Mouse (Mus musculus): ENCODE results near the gene Erc2. TPM values are rescaled to one million over a fixed set of nuclear protein-coding genes. Genes with fewer than 3 reads are reported as not detected.
A peak's percentile ranks its signal among the peaks of the same experiment; 100 is the strongest.

The Erc2 gene
- total and polyA plus RNA-seq, 2 experiments from 2014 or later, result 94.0 to 119 TPM

DNA sequence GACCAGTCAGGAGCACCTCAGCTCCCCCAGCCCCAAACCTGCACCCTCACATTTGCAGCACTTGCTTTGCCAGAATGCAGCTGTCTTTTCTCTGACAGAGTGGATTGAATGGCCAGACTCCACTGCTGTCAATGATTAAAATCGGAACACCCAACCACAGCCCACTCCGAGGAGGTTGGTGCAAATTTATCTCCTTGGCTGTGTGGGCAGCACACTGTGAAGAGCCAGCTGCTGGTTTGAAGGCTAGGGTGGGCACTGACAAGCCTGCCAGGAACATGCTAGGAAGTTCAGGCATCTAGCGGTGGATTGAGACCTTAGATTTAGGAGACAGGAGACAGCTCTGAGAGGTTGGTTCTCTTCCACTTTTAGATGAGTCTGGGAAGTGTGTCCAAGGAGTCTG lies 14.8 kb upstream of the Erc2 start:
- H3K27me3 ChIP-seq (ENCODE audit: insufficient read depth, low read length), result no peaks in the 10 kb centered on the region
- no peak for DNase-seq (ENCODE audit: low spot score)
- H3K4me3 ChIP-seq (ENCODE audit: low read depth, low read length), result no peak overlapping the region
- no peak for ATAC-seq (ENCODE audit: low FRiP score)
- H3K9me3 ChIP-seq (ENCODE audit: low read length), result no peaks in the 10 kb centered on the region
- H3K27ac ChIP-seq (ENCODE audit: low read depth, low read length), result no peak overlapping the region
- H3K36me3 ChIP-seq (ENCODE audit: insufficient read depth, low read length), result no peaks in the 10 kb centered on the region
- H3K9ac ChIP-seq (replicated peaks; ENCODE audit: low read length, poor library complexity, severe bottlenecking), result no peak overlapping the region
- no peak for TF ChIP-seq CTCF (IDR thresholded peaks at IDR 0.05)
- H3K4me1 ChIP-seq (ENCODE audit: insufficient read depth, low read length), result no peaks in the 10 kb centered on the region
- no peak overlapping the region for H3K4me2 ChIP-seq (ENCODE audit: low read depth, low read length, poor library complexity, severe bottlenecking)
- WGBS, result 88% methylated on average over 3 of the region's 3 CpGs

DNA sequence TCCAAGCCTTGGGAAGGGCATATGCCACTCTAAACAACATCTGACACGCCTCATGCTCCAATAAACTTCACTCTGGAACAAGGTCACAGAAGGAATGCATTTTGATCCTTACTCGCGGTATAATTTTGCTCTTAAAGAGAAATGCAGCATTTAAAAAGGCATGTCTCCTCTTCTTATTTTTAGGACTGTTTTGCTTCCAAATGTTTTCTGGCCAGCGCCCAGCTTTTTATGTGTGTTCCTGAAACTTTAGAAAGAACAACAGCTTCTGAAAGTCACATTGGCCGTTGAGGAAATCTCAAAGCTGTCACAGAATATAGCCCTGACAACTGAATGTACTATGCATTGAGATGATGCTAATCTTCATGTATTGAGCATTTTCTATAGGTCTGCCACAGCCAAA lies 8.5 kb upstream of the Erc2 start:
- ATAC-seq (ENCODE audit: low FRiP score), result no peak

DNA sequence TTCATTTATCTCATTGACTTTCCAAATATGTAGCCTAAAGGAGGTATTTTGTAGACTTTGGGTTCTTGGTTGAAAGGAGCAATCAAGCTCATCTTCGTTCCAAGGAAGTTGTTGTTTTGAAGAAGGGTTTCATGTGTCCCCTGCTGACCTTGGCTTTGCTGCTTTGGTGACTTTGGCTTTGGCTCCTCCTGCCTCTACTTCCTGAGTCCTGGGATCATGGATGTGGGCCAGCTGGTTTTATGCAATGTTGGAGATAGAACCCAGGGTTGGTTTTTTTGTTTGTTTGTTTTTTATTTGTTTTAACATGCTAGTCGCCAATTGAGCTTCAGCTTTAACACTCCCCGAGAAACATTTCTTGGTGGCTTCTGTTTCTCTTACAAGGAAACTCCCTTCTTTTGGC lies 4.9 kb upstream of the Erc2 start:
- ATAC-seq (ENCODE audit: low FRiP score) (no peak), DNase-seq (ENCODE audit: low spot score) (no peak)
- H3K27me3 ChIP-seq (ENCODE audit: insufficient read depth, low read length), result no peaks in the 10 kb centered on the region
- no peaks in the 10 kb centered on the region for H3K9me3 ChIP-seq (ENCODE audit: low read length)
- H3K4me3 ChIP-seq (ENCODE audit: low read depth, low read length), result no peak overlapping the region
- H3K36me3 ChIP-seq (ENCODE audit: insufficient read depth, low read length), result no peaks in the 10 kb centered on the region
- no peak for TF ChIP-seq CTCF (IDR thresholded peaks at IDR 0.05)
- H3K4me1 ChIP-seq (ENCODE audit: insufficient read depth, low read length), result no peaks in the 10 kb centered on the region
- H3K27ac ChIP-seq (ENCODE audit: low read depth, low read length), result no peak overlapping the region
- no peak overlapping the region for H3K9ac ChIP-seq (replicated peaks; ENCODE audit: low read length, poor library complexity, severe bottlenecking)
- no peak overlapping the region for H3K4me2 ChIP-seq (ENCODE audit: low read depth, low read length, poor library complexity, severe bottlenecking)
- 84% methylated on average over 3 of the region's 3 CpGs for WGBS

More for the DNA sequence above, 8.5 kb upstream of the Erc2 start:
- no peak overlapping the region for H3K27ac ChIP-seq (ENCODE audit: low read depth, low read length)
- H3K27me3 ChIP-seq (ENCODE audit: insufficient read depth, low read length), result no peaks in the 10 kb centered on the region
- no peak for TF ChIP-seq CTCF (IDR thresholded peaks at IDR 0.05)
- no peak overlapping the region for H3K4me3 ChIP-seq (ENCODE audit: low read depth, low read length)
- 80% methylated on average over 5 of the region's 5 CpGs for WGBS
- H3K36me3 ChIP-seq (ENCODE audit: insufficient read depth, low read length), result no peaks in the 10 kb centered on the region
- no peak for DNase-seq (ENCODE audit: low spot score)
- H3K9ac ChIP-seq (replicated peaks; ENCODE audit: low read length, poor library complexity, severe bottlenecking), result no peak overlapping the region
- H3K4me2 ChIP-seq (ENCODE audit: low read depth, low read length, poor library complexity, severe bottlenecking), result no peak overlapping the region
- H3K4me1 ChIP-seq (ENCODE audit: insufficient read depth, low read length), result no peaks in the 10 kb centered on the region
- no peaks in the 10 kb centered on the region for H3K9me3 ChIP-seq (ENCODE audit: low read length)

DNA sequence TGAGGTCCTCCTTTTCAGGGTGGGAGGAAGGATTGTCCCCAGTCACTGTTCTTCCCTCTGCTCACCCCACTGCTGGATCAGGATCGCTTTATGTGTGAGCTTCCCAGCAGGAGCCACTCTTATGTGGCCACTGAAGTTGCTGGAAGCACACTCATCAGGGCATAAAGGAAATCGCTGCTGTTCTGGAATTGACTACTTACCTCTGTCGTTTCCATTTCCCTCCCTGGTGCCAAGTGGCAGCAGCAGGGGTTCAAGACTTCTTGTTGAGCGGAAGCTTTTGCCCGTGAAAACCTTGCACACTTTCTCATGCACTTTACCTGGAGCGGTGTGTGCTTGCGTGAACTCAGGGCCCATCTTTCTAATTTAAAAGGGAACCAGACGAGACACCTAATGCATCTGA lies 652 bp upstream of the Erc2 start:
- WGBS, result 42% methylated on average over 8 of the region's 8 CpGs
- no peaks in the 10 kb centered on the region for H3K36me3 ChIP-seq (ENCODE audit: insufficient read depth, low read length)
- H3K4me3 ChIP-seq (ENCODE audit: low read depth, low read length), result peak overlapping the region; percentile 85; the same call in 1 of the 2 replicates
- H3K9me3 ChIP-seq (ENCODE audit: low read length), result no peaks in the 10 kb centered on the region
- H3K4me1 ChIP-seq (ENCODE audit: insufficient read depth, low read length), result peaks cover 13% of the 10 kb centered on the region; the same call in 1 of the 2 replicates
- H3K27me3 ChIP-seq (ENCODE audit: insufficient read depth, low read length), result no peaks in the 10 kb centered on the region
- TF ChIP-seq CTCF (IDR thresholded peaks at IDR 0.05), result no peak
- no peak overlapping the region for H3K27ac ChIP-seq (ENCODE audit: low read depth, low read length)
- H3K9ac ChIP-seq (replicated peaks; ENCODE audit: low read length, poor library complexity, severe bottlenecking), result peak overlapping the region; percentile 89; the same call in 1 of the 2 replicates
- ATAC-seq (ENCODE audit: low FRiP score) (no peak), DNase-seq (ENCODE audit: low spot score) (no peak)
- H3K4me2 ChIP-seq (ENCODE audit: low read depth, low read length, poor library complexity, severe bottlenecking), result peak overlapping the region; percentile 48

DNA sequence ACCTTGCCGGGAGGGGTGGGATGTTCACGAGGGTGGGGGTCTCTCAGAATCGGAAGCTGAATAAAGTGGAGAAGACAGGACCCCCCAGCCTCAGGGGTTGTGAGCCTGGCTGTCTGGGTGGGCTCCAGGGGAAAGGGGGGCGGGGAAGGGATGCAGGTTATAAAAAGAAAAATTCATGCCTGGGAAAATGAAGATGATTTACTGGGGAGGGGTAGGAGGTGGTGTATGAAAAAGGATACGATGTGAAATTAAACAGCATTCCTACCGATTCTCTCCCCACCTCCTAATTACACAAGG lies 643 bp downstream of the Erc2 start:
- peak; percentile 28 for ATAC-seq (ENCODE audit: low FRiP score)
- TF ChIP-seq CTCF (IDR thresholded peaks at IDR 0.05), result no peak

DNA sequence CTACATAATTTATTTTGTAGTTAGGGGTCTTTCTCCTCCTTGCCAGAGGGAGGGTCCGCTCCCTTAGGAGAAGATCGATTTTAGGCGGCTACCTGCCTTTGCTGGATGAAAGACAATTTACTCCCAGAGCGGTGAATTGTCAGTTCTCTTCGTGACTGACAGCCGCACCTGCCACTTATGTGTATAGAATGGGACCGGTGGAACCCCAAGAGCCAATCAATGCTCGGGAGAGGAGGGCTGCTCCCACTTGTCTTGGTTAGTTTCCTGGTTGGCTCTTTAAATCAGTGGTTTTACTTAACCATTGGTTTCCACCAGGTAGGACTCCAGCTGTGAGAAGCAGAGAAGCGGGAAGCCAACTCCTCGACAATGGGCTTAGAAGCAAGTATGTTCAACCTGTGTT lies 1.1 kb downstream of the Erc2 start:
- DNase-seq (ENCODE audit: low spot score) (peak; percentile 92), ATAC-seq (ENCODE audit: low FRiP score) (peak; percentile 80)
- TF ChIP-seq CTCF (IDR thresholded peaks at IDR 0.05), result no peak
- Histone ChIP-seq H3K4me1 (ENCODE audit: insufficient read depth, low read length) (peaks cover 13% of the 10 kb centered on the region; the same call in 1 of the 2 replicates), H3K4me2 (ENCODE audit: low read depth, low read length, poor library complexity, severe bottlenecking) (peak overlapping the region; percentile 48), H3K9ac (replicated peaks; ENCODE audit: low read length, poor library complexity, severe bottlenecking) (peak overlapping the region; percentile 89), H3K4me3 (ENCODE audit: low read depth, low read length) (peak overlapping the region; percentile 85), H3K9me3 (ENCODE audit: low read length) (no peaks in the 10 kb centered on the region), H3K27me3 (ENCODE audit: insufficient read depth, low read length) (no peaks in the 10 kb centered on the region), H3K27ac (ENCODE audit: low read depth, low read length) (peak overlapping the region; percentile 81), H3K36me3 (ENCODE audit: insufficient read depth, low read length) (no peaks in the 10 kb centered on the region)
- 4% methylated on average over 10 of the region's 10 CpGs for WGBS

More for the DNA sequence above, 643 bp downstream of the Erc2 start:
- WGBS, result 4% methylated on average over 6 of the region's 6 CpGs
- peaks cover 13% of the 10 kb centered on the region; the same call in 1 of the 2 replicates for H3K4me1 ChIP-seq (ENCODE audit: insufficient read depth, low read length)
- no peaks in the 10 kb centered on the region for H3K36me3 ChIP-seq (ENCODE audit: insufficient read depth, low read length)
- H3K9ac ChIP-seq (replicated peaks; ENCODE audit: low read length, poor library complexity, severe bottlenecking), result peak overlapping the region; percentile 89
- peak; percentile 6 for DNase-seq (ENCODE audit: low spot score)
- peak overlapping the region; percentile 85 for H3K4me3 ChIP-seq (ENCODE audit: low read depth, low read length)
- H3K9me3 ChIP-seq (ENCODE audit: low read length), result no peaks in the 10 kb centered on the region
- H3K27ac ChIP-seq (ENCODE audit: low read depth, low read length), result peak overlapping the region; percentile 81
- H3K4me2 ChIP-seq (ENCODE audit: low read depth, low read length, poor library complexity, severe bottlenecking), result peak overlapping the region; percentile 48
- no peaks in the 10 kb centered on the region for H3K27me3 ChIP-seq (ENCODE audit: insufficient read depth, low read length)

All from midbrain, postnatal 0 days (tissue).